ENCODE assay signal across 12 mouse cellular contexts in the genomic region with DNA sequence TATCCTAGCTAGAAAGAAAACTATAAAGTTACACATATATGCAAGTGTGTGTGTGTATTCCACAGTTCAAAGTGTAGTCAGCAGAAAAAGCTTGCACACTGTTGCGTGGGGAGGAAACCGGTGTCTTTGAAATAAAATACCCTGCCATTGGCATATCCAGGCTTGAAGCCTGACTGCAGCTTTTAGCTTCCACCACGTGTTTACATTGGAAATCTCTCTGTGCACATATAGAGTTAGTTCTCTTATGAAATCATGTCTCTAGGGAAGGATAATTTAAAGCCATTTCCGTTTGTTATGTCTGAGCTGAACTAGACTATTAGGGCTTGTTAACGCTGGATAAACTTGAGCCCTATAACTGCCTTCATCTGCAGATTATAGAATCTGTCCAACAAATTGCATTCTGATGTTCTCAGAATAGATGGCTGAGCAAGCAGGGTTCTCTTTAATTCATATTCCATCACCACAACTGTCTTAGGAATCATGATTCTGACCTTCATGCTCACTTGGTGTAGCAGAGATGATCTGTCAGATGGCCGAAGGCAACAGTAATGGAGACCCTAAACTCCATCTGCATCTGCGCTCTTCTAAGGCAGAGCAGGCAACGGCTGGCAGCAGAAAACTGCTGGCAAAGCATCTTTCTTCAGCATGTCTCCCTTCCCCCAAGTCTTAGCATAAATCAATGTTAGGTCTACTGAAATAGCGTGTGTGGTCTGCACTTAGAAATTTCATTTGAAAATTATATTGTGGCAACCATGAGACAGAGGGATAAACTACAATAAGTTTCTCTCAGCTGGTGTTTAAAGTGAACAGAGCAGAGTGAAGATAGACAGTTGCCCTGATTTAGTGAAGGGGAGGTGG.
DNase-seq lines count a peak whose midpoint lies in the region; ATAC-seq and TF ChIP-seq lines count a peak whose summit lies in the region.
"Had no signal": no experiment of that assay in that cellular context is flagged by ENCODE, and none has a peak within 500 bp of the region (broad histone marks: within the 10 kb centered on the region; RNA-seq: fewer than 3 reads in every experiment).

No protein-coding gene starts in this region.

- no peak for TF ChIP-seq EP300 in heart, postnatal 0 days (IDR thresholded peaks at IDR 0.05; ENCODE audit: low read depth)

- H3K9me3 ChIP-seq in heart, postnatal 0 days (replicated peaks; ENCODE audit: control insufficient read depth, low read length): no peaks in the 10 kb centered on the region
- H3K9me3 ChIP-seq in embryonic facial prominence, embryonic 11.5 days (replicated peaks; ENCODE audit: control insufficient read depth, low read length): no peaks in the 10 kb centered on the region
- no peaks in the 10 kb centered on the region for H3K9me3 ChIP-seq in forebrain, postnatal 0 days (ENCODE audit: low read length)
- no peaks in the 10 kb centered on the region for H3K9me3 ChIP-seq in midbrain, embryonic 14.5 days (ENCODE audit: control insufficient read depth, low read length)

- peaks cover 11% of the 10 kb centered on the region; the same call in 1 of the 2 replicates for H3K4me1 ChIP-seq in heart, postnatal 0 days (ENCODE audit: control insufficient read depth, insufficient read depth)
- peaks cover 6% of the 10 kb centered on the region for H3K4me1 ChIP-seq in embryonic facial prominence, embryonic 11.5 days (ENCODE audit: control insufficient read depth, insufficient read depth, low read length)
- H3K4me1 ChIP-seq in forebrain, postnatal 0 days (ENCODE audit: insufficient read depth): peaks cover 22% of the 10 kb centered on the region
- H3K4me1 ChIP-seq in midbrain, embryonic 14.5 days (ENCODE audit: control insufficient read depth, insufficient read depth, low read length): peaks cover 24% of the 10 kb centered on the region

- no peaks in the 10 kb centered on the region for H3K36me3 ChIP-seq in heart, postnatal 0 days (replicated peaks; ENCODE audit: control insufficient read depth, insufficient read depth, low read length)
- H3K36me3 ChIP-seq in embryonic facial prominence, embryonic 11.5 days (replicated peaks; ENCODE audit: control insufficient read depth, insufficient read depth, low read depth, low read length): no peaks in the 10 kb centered on the region
- no peaks in the 10 kb centered on the region for H3K36me3 ChIP-seq in forebrain, postnatal 0 days (ENCODE audit: insufficient read depth)
- H3K36me3 ChIP-seq in midbrain, embryonic 14.5 days (ENCODE audit: control insufficient read depth, insufficient read depth, low read length): no peaks in the 10 kb centered on the region

- H3K4me3 ChIP-seq in heart, postnatal 0 days (ENCODE audit: low read depth, low read length): no peak overlapping the region
- no peak overlapping the region for H3K4me3 ChIP-seq in embryonic facial prominence, embryonic 11.5 days (ENCODE audit: low read depth, low read length)
- H3K4me3 ChIP-seq in forebrain, postnatal 0 days (ENCODE audit: low read depth, low read length): no peak overlapping the region
- H3K4me3 ChIP-seq in midbrain, embryonic 14.5 days (replicated peaks; ENCODE audit: low read depth, low read length): no peak overlapping the region

- intact Hi-C loops in left cerebral cortex, postnatal 36 days (cut with DNase I): no loop called here

- H3K27me3 ChIP-seq in heart, postnatal 0 days (ENCODE audit: control insufficient read depth, insufficient read depth, low read length): no peaks in the 10 kb centered on the region
- no peaks in the 10 kb centered on the region for H3K27me3 ChIP-seq in embryonic facial prominence, embryonic 11.5 days (ENCODE audit: control insufficient read depth, insufficient read depth, low read length)
- H3K27me3 ChIP-seq in forebrain, postnatal 0 days (ENCODE audit: insufficient read depth, low read length): no peaks in the 10 kb centered on the region
- H3K27me3 ChIP-seq in midbrain, embryonic 14.5 days (ENCODE audit: control insufficient read depth, insufficient read depth, low read length): no peaks in the 10 kb centered on the region; the same call in 1 of the 2 replicates
- H3K27me3 ChIP-seq: CH12.LX had no signal

- DNase-seq in heart, postnatal 0 days (ENCODE audit: low spot score): no peak
- DNase-seq in heart, adult 18-20 months: no peak
- peak; percentile 83 for DNase-seq in embryonic facial prominence, embryonic 11.5 days (ENCODE audit: low spot score)
- DNase-seq in forebrain, postnatal 0 days: no peak
- DNase-seq in midbrain, embryonic 14.5 days: peak; percentile 49
- DNase-seq in left cerebral cortex, postnatal 36 days (ENCODE audit: low spot score in 2 of 2): no peak
- no peak for DNase-seq in layer of hippocampus, postnatal 14 days (ENCODE audit: low spot score in 2 of 2)
- no peak for DNase-seq in ovary, postnatal 14 days (ENCODE audit: low spot score)
- DNase-seq: heart, postnatal 4 days; layer of hippocampus, postnatal 36 days; thymus, postnatal 4 days had no signal

- no peak overlapping the region for H3K4me2 ChIP-seq in heart, postnatal 0 days (ENCODE audit: low read depth, low read length)
- no peak overlapping the region for H3K4me2 ChIP-seq in embryonic facial prominence, embryonic 11.5 days (ENCODE audit: low read depth, low read length)
- H3K4me2 ChIP-seq in forebrain, postnatal 0 days (ENCODE audit: low read depth): no peak overlapping the region
- no peak overlapping the region for H3K4me2 ChIP-seq in midbrain, embryonic 14.5 days (ENCODE audit: low read length)

- ATAC-seq in heart, postnatal 0 days (ENCODE audit: insufficient read depth, low read depth): no peak
- peak; percentile 67 for ATAC-seq in embryonic facial prominence, embryonic 11.5 days (replicated peaks; ENCODE audit: insufficient number of reproducible peaks, low FRiP score, low TSS enrichment, low read depth)
- ATAC-seq in forebrain, postnatal 0 days: peak; percentile 70
- no peak for ATAC-seq in midbrain, embryonic 14.5 days (ENCODE audit: low FRiP score, low TSS enrichment)

- no peak for TF ChIP-seq CTCF in heart, postnatal 0 days (IDR thresholded peaks at IDR 0.05; ENCODE audit: low read depth)
- no peak for TF ChIP-seq CTCF in forebrain, postnatal 0 days (IDR thresholded peaks at IDR 0.05; ENCODE audit: low read depth)

- H3K9ac ChIP-seq in heart, postnatal 0 days (replicated peaks; ENCODE audit: low read depth, low read length): no peak overlapping the region
- no peak overlapping the region for H3K9ac ChIP-seq in embryonic facial prominence, embryonic 11.5 days (replicated peaks; ENCODE audit: low read length)
- H3K9ac ChIP-seq in forebrain, postnatal 0 days: no peak overlapping the region
- H3K9ac ChIP-seq in midbrain, embryonic 14.5 days (replicated peaks; ENCODE audit: low read length): no peak overlapping the region

- H3K27ac ChIP-seq in heart, postnatal 0 days (ENCODE audit: low read depth): peak overlapping the region; percentile 0; the same call in 1 of the 2 replicates
- H3K27ac ChIP-seq in embryonic facial prominence, embryonic 11.5 days (replicated peaks; ENCODE audit: low read depth, low read length): 0 out of 2 replicates have a peak overlapping the region, but pooled peaks have one; percentile 43
- no peak overlapping the region for H3K27ac ChIP-seq in forebrain, postnatal 0 days (ENCODE audit: low read depth, low read length)
- peak overlapping the region; percentile 14; the same call in 1 of the 2 replicates for H3K27ac ChIP-seq in midbrain, embryonic 14.5 days (replicated peaks; ENCODE audit: low read depth, low read length)

- WGBS in heart, postnatal 0 days: 72% methylated on average over 9 of the region's 9 CpGs
- 35% methylated on average over 9 of the region's 9 CpGs for WGBS in embryonic facial prominence, embryonic 11.5 days
- WGBS in forebrain, postnatal 0 days: 64% methylated on average over 9 of the region's 9 CpGs
- 66% methylated on average over 9 of the region's 9 CpGs for WGBS in midbrain, embryonic 14.5 days

Comparison
In these comparisons a context has a peak if more than half of its experiments do, and no peak if none do; other contexts are left out.
1. ATAC-seq: peak in embryonic facial prominence, embryonic 11.5 days (single experiment) and forebrain, postnatal 0 days (single experiment); none in heart, postnatal 0 days (single experiment) and midbrain, embryonic 14.5 days (single experiment).
2. DNase-seq: peak in embryonic facial prominence, embryonic 11.5 days (single experiment) and midbrain, embryonic 14.5 days (single experiment); none in heart, postnatal 0 days (single experiment), heart, adult 18-20 months (0 of 2), forebrain, postnatal 0 days (single experiment), left cerebral cortex, postnatal 36 days (0 of 2), layer of hippocampus, postnatal 14 days (0 of 2) and ovary, postnatal 14 days (single experiment).